In genomic region chr9:108564131-108564530, GRCm38 (mm10) we compare ENCODE assay signal across 26 mouse cellular contexts. TPM values are rescaled to one million over a fixed set of nuclear protein-coding genes. Genes with fewer than 3 reads are reported as not detected.
DNase-seq lines count a peak whose midpoint lies in the region; ATAC-seq and TF ChIP-seq lines count a peak whose summit lies in the region.
"Had no signal": no experiment of that assay in that cellular context is flagged by ENCODE, and none has a peak within 500 bp of the region (broad histone marks: within the 10 kb centered on the region; RNA-seq: fewer than 3 reads in every experiment).

No protein-coding gene starts in this region.

- H3K79me2 ChIP-seq in MEL (ENCODE audit: control insufficient read depth, insufficient read depth, low read length, poor library complexity), result peaks cover 38% of the 10 kb centered on the region

- H3K9ac ChIP-seq in hindbrain, embryonic 11.5 days (ENCODE audit: low read depth, low read length), result no peak overlapping the region
- no peak overlapping the region for H3K9ac ChIP-seq in MEL (ENCODE audit: control insufficient read depth, low read depth, low read length, poor library complexity, severe bottlenecking)
- no peak overlapping the region for H3K9ac ChIP-seq in kidney, embryonic 16.5 days (replicated peaks; ENCODE audit: low read length)
- H3K9ac ChIP-seq: heart, embryonic 15.5 days; kidney, embryonic 15.5 days; limb, embryonic 13.5 days; neural tube, embryonic 12.5 days; stomach, embryonic 15.5 days had no signal

- H3K4me3 ChIP-seq in hindbrain, embryonic 10.5 days, result 0 out of 2 replicates have a peak overlapping the region, but pooled peaks have one; percentile 9
- no peak overlapping the region for H3K4me3 ChIP-seq in hindbrain, embryonic 11.5 days (ENCODE audit: low read depth, low read length)
- no peak overlapping the region for H3K4me3 ChIP-seq in MEL (ENCODE audit: control insufficient read depth in 1 of 2, insufficient read depth in 1 of 2, low read depth in 2 of 2, low read length in 2 of 2)
- no peak overlapping the region for H3K4me3 ChIP-seq in kidney, embryonic 16.5 days (ENCODE audit: low read length)
- no peak overlapping the region for H3K4me3 ChIP-seq in thymus, adult 2 months (ENCODE audit: control insufficient read depth, insufficient read depth, low read length)
- H3K4me3 ChIP-seq: forebrain, embryonic 10.5 days; heart, embryonic 15.5 days; kidney, embryonic 15.5 days; limb, embryonic 13.5 days; megakaryocyte, embryonic 14.5 days; neural tube, embryonic 12.5 days; stomach, embryonic 15.5 days had no signal

- H3K27me3 ChIP-seq in hindbrain, embryonic 10.5 days (ENCODE audit: insufficient read depth, poor library complexity, severe bottlenecking), result no peaks in the 10 kb centered on the region
- H3K27me3 ChIP-seq in hindbrain, embryonic 11.5 days (ENCODE audit: control insufficient read depth, insufficient read depth, low read length), result no peaks in the 10 kb centered on the region
- no peaks in the 10 kb centered on the region for H3K27me3 ChIP-seq in MEL (ENCODE audit: control insufficient read depth in 1 of 2, insufficient read depth in 2 of 2, low read length in 2 of 2)
- H3K27me3 ChIP-seq in kidney, embryonic 16.5 days (ENCODE audit: insufficient read depth, low read length), result no peaks in the 10 kb centered on the region
- H3K27me3 ChIP-seq in thymus, adult 2 months (ENCODE audit: control insufficient read depth, insufficient read depth, low read length), result no peaks in the 10 kb centered on the region
- H3K27me3 ChIP-seq: heart, embryonic 15.5 days; kidney, embryonic 15.5 days; limb, embryonic 13.5 days; megakaryocyte, embryonic 14.5 days; neural tube, embryonic 12.5 days; Patski; stomach, embryonic 15.5 days had no signal

- TF ChIP-seq EP300 in MEL (IDR thresholded peaks at IDR 0.05; ENCODE audit: low read depth in 1 of 2, low read length in 2 of 2), result no peak

- TF ChIP-seq CTCF in MEL (IDR thresholded peaks at IDR 0.05 in 2 of 3, conservative IDR thresholded peaks at IDR 0.05 in 1 of 3; ENCODE audit: control insufficient read depth in 1 of 3, insufficient read depth in 1 of 3, low read depth in 2 of 3, low read length in 3 of 3, poor library complexity in 1 of 3, severe bottlenecking in 1 of 3), result no peak
- no peak for TF ChIP-seq CTCF in thymus, adult 2 months (IDR thresholded peaks at IDR 0.05; ENCODE audit: borderline replicate concordance, control insufficient read depth, extremely low read depth, insufficient read depth, low read length, poor library complexity)

- no peak for TF ChIP-seq RAD21 in MEL (IDR thresholded peaks at IDR 0.05; ENCODE audit: low read depth, low read length)

- no peak overlapping the region for H3K27ac ChIP-seq in hindbrain, embryonic 10.5 days
- H3K27ac ChIP-seq in hindbrain, embryonic 11.5 days (ENCODE audit: low read depth, low read length), result no peak overlapping the region
- no peak overlapping the region for H3K27ac ChIP-seq in MEL (ENCODE audit: control insufficient read depth, low read depth, low read length)
- no peak overlapping the region for H3K27ac ChIP-seq in kidney, embryonic 16.5 days (ENCODE audit: low read length)
- no peak overlapping the region for H3K27ac ChIP-seq in thymus, adult 2 months (ENCODE audit: control insufficient read depth, insufficient read depth, low read length)
- H3K27ac ChIP-seq: forebrain, embryonic 10.5 days; heart, embryonic 15.5 days; hindbrain, postnatal 0 days; kidney, embryonic 15.5 days; limb, embryonic 13.5 days; neural tube, embryonic 12.5 days; stomach, embryonic 15.5 days had no signal

- H3K4me2 ChIP-seq in hindbrain, embryonic 11.5 days (replicated peaks; ENCODE audit: low read depth, low read length), result no peak overlapping the region
- no peak overlapping the region for H3K4me2 ChIP-seq in kidney, embryonic 16.5 days (replicated peaks; ENCODE audit: low read depth, low read length)
- H3K4me2 ChIP-seq: heart, embryonic 15.5 days; kidney, embryonic 15.5 days; limb, embryonic 13.5 days; neural tube, embryonic 12.5 days; stomach, embryonic 15.5 days had no signal

- no peak for DNase-seq in hindbrain, embryonic 10.5 days (ENCODE audit: low spot score)
- DNase-seq in hindbrain, embryonic 11.5 days (ENCODE audit: low spot score), result no peak
- peak; percentile 62 for DNase-seq in MEL (ENCODE audit: low read depth, low spot score)
- DNase-seq in liver, result peak; percentile 42
- DNase-seq in thymus, adult 2 months, result no peak
- DNase-seq: adrenal gland, adult 2 months; gastrocnemius, postnatal 14 days; kidney, adult 11 months; kidney, postnatal 4 days; layer of hippocampus, adult 9-11 months; lung, adult 2 months; lung, postnatal 14 days; midbrain, embryonic 14.5 days; right cerebral cortex, postnatal 4 days had no signal

- peaks cover 48% of the 10 kb centered on the region for H3K4me1 ChIP-seq in hindbrain, embryonic 10.5 days (replicated peaks)
- peaks cover 12% of the 10 kb centered on the region for H3K4me1 ChIP-seq in hindbrain, embryonic 11.5 days (replicated peaks; ENCODE audit: control insufficient read depth, insufficient read depth, low read length)
- peaks cover 0 to 42% of the 10 kb centered on the region in 2 experiments; a peak in 3 of 4 replicates for H3K4me1 ChIP-seq in MEL (ENCODE audit: control insufficient read depth in 1 of 2, insufficient read depth in 2 of 2, low read length in 2 of 2)
- H3K4me1 ChIP-seq in kidney, embryonic 16.5 days (ENCODE audit: insufficient read depth, low read length), result peaks cover 32% of the 10 kb centered on the region
- peaks cover 23% of the 10 kb centered on the region for H3K4me1 ChIP-seq in thymus, adult 2 months (replicated peaks; ENCODE audit: control insufficient read depth, insufficient read depth, low read length)

- WGBS in hindbrain, embryonic 10.5 days, result 88% methylated on average over 7 of the region's 7 CpGs
- WGBS in hindbrain, embryonic 11.5 days, result 91% methylated on average over 7 of the region's 7 CpGs
- WGBS in kidney, embryonic 16.5 days, result 83% methylated on average over 7 of the region's 7 CpGs
- WGBS in thymus, adult 2 months, result 91% methylated on average over 7 of the region's 7 CpGs

- TF ChIP-seq POLR2A in MEL (IDR thresholded peaks at IDR 0.05; ENCODE audit: control insufficient read depth in 1 of 2, insufficient read depth in 1 of 2, low read depth in 1 of 2, low read length in 2 of 2, poor library complexity in 1 of 2), result no peak
- TF ChIP-seq POLR2A in thymus, adult 2 months (IDR thresholded peaks at IDR 0.05; ENCODE audit: control insufficient read depth, extremely low read depth, insufficient read depth, low read length, poor library complexity), result no peak

- no peak for ATAC-seq in hindbrain, embryonic 11.5 days (ENCODE audit: low FRiP score)
- 0 out of 2 replicates have a peak, but pooled peaks have one; percentile 6 for ATAC-seq in megakaryocyte-erythroid progenitor cell, adult 5-6 weeks (replicated peaks; ENCODE audit: low FRiP score, low TSS enrichment, poor library complexity, severe bottlenecking)
- ATAC-seq in kidney, embryonic 16.5 days (ENCODE audit: low FRiP score, low TSS enrichment), result no peak
- ATAC-seq: forebrain, embryonic 16.5 days; hindbrain, postnatal 0 days; Patski had no signal

- peaks cover 55% of the 10 kb centered on the region for H3K36me3 ChIP-seq in hindbrain, embryonic 10.5 days
- H3K36me3 ChIP-seq in hindbrain, embryonic 11.5 days (ENCODE audit: control insufficient read depth, insufficient read depth, low read length), result peaks cover 5% of the 10 kb centered on the region; the same call in 1 of the 2 replicates
- H3K36me3 ChIP-seq in MEL (ENCODE audit: control insufficient read depth in 1 of 2, insufficient read depth in 2 of 2, low read length in 2 of 2), result peaks cover 7 to 35% of the 10 kb centered on the region in 2 experiments
- H3K36me3 ChIP-seq in kidney, embryonic 16.5 days (ENCODE audit: insufficient read depth, low read length), result peaks cover 45% of the 10 kb centered on the region
- peaks cover 8% of the 10 kb centered on the region for H3K36me3 ChIP-seq in thymus, adult 2 months (ENCODE audit: control insufficient read depth, insufficient read depth, low read length)

- no peaks in the 10 kb centered on the region for H3K9me3 ChIP-seq in hindbrain, embryonic 10.5 days
- H3K9me3 ChIP-seq in hindbrain, embryonic 11.5 days (ENCODE audit: control insufficient read depth, low read length), result no peaks in the 10 kb centered on the region
- H3K9me3 ChIP-seq in MEL (replicated peaks; ENCODE audit: insufficient read depth, low read length), result no peaks in the 10 kb centered on the region
- H3K9me3 ChIP-seq in kidney, embryonic 16.5 days (ENCODE audit: low read length), result no peaks in the 10 kb centered on the region
- H3K9me3 ChIP-seq: forebrain, embryonic 10.5 days; heart, embryonic 15.5 days; kidney, embryonic 15.5 days; limb, embryonic 13.5 days; megakaryocyte, embryonic 14.5 days; neural tube, embryonic 12.5 days; stomach, embryonic 15.5 days had no signal

RNA-seq across cellular contexts. Expression of gene Ndufaf3, which starts 3.1 kb away (rescaled TPM):
- 57.0 and 69.3 TPM in 2 replicates for polyA plus RNA-seq in hindbrain, embryonic 10.5 days (2016; fragmentation: Nextera tagmentation; extraction: Ambion mirVana)
- 58.8 and 59.4 TPM in 2 replicates for polyA plus RNA-seq in hindbrain, embryonic 11.5 days (2014; fragmentation: Nextera tagmentation; extraction: Ambion mirVana)
- total RNA-seq in MEL (2012; rRNA removed), result 38.0 and 42.7 TPM in 2 replicates
- polyA plus RNA-seq in MEL (2012; ENCODE audit: insufficient read depth in 1 of 2, insufficient read length in 2 of 2, low read depth in 1 of 2, low replicate concordance in 2 of 2, missing spikeins in 1 of 2), result 10 to 100 TPM in 1 of 2 experiments, not detected in 1; 66.8 TPM
- total RNA-seq in megakaryocyte-erythroid progenitor cell, adult 5-6 weeks (2014; fragmentation: Nextera tagmentation), result 21.9 and 31.1 TPM in 2 replicates
- total RNA-seq in megakaryocyte-erythroid progenitor cell, adult 5-6 weeks (2017), result 14.1 and 28.7 TPM in 2 replicates
- 47.6 and 48.6 TPM in 2 replicates for polyA plus RNA-seq in kidney, embryonic 16.5 days (2015; fragmentation: Nextera tagmentation; extraction: Ambion mirVana)
- 65.5 and 74.2 TPM in 2 replicates for polyA plus RNA-seq in thymus, adult 2 months (2012; rRNA removed)

RNA-seq across cellular contexts. Expression of gene Impdh2, which starts 4.0 kb away (rescaled TPM):
- 185 and 214 TPM in 2 replicates for polyA plus RNA-seq in hindbrain, embryonic 10.5 days (2016; fragmentation: Nextera tagmentation; extraction: Ambion mirVana)
- polyA plus RNA-seq in hindbrain, embryonic 11.5 days (2014; fragmentation: Nextera tagmentation; extraction: Ambion mirVana), result 163 and 169 TPM in 2 replicates
- total RNA-seq in MEL (2012; rRNA removed), result 488 and 550 TPM in 2 replicates
- 100 to 1,000 TPM in 1 of 2 experiments, not detected in 1; 519 TPM for polyA plus RNA-seq in MEL (2012; ENCODE audit: insufficient read depth in 1 of 2, insufficient read length in 2 of 2, low read depth in 1 of 2, low replicate concordance in 2 of 2, missing spikeins in 1 of 2)
- 430 and 507 TPM in 2 replicates for total RNA-seq in megakaryocyte-erythroid progenitor cell, adult 5-6 weeks (2014; fragmentation: Nextera tagmentation)
- 413 and 539 TPM in 2 replicates for total RNA-seq in megakaryocyte-erythroid progenitor cell, adult 5-6 weeks (2017)
- 188 and 198 TPM in 2 replicates for polyA plus RNA-seq in kidney, embryonic 16.5 days (2015; fragmentation: Nextera tagmentation; extraction: Ambion mirVana)
- polyA plus RNA-seq in thymus, adult 2 months (2012; rRNA removed), result 160 and 200 TPM in 2 replicates

RNA-seq across cellular contexts. Expression of gene Dalrd3, which starts 5.6 kb away (rescaled TPM):
- 169 and 222 TPM in 2 replicates for polyA plus RNA-seq in hindbrain, embryonic 10.5 days (2016; fragmentation: Nextera tagmentation; extraction: Ambion mirVana)
- polyA plus RNA-seq in hindbrain, embryonic 11.5 days (2014; fragmentation: Nextera tagmentation; extraction: Ambion mirVana), result 175 and 177 TPM in 2 replicates
- total RNA-seq in MEL (2012; rRNA removed), result 64.9 and 85.8 TPM in 2 replicates
- polyA plus RNA-seq in MEL (2012; ENCODE audit: insufficient read depth in 1 of 2, insufficient read length in 2 of 2, low read depth in 1 of 2, low replicate concordance in 2 of 2, missing spikeins in 1 of 2), result 100 to 1,000 TPM in 1 of 2 experiments, not detected in 1; 126 TPM
- total RNA-seq in megakaryocyte-erythroid progenitor cell, adult 5-6 weeks (2014; fragmentation: Nextera tagmentation), result 119 and 182 TPM in 2 replicates
- 27.5 and 61.0 TPM in 2 replicates for total RNA-seq in megakaryocyte-erythroid progenitor cell, adult 5-6 weeks (2017)
- 200 TPM in 2 replicates for polyA plus RNA-seq in kidney, embryonic 16.5 days (2015; fragmentation: Nextera tagmentation; extraction: Ambion mirVana)
- 418 and 504 TPM in 2 replicates for polyA plus RNA-seq in thymus, adult 2 months (2012; rRNA removed)

RNA-seq across cellular contexts. Expression of gene Wdr6, which starts 14.4 kb away (rescaled TPM):
- polyA plus RNA-seq in hindbrain, embryonic 10.5 days (2016; fragmentation: Nextera tagmentation; extraction: Ambion mirVana), result 166 and 233 TPM in 2 replicates
- polyA plus RNA-seq in hindbrain, embryonic 11.5 days (2014; fragmentation: Nextera tagmentation; extraction: Ambion mirVana), result 114 and 124 TPM in 2 replicates
- total RNA-seq in MEL (2012; rRNA removed), result 43.2 and 43.5 TPM in 2 replicates
- 10 to 100 TPM in 1 of 2 experiments, not detected in 1; 44.9 TPM for polyA plus RNA-seq in MEL (2012; ENCODE audit: insufficient read depth in 1 of 2, insufficient read length in 2 of 2, low read depth in 1 of 2, low replicate concordance in 2 of 2, missing spikeins in 1 of 2)
- 33.2 and 34.7 TPM in 2 replicates for total RNA-seq in megakaryocyte-erythroid progenitor cell, adult 5-6 weeks (2014; fragmentation: Nextera tagmentation)
- 25.8 and 26.8 TPM in 2 replicates for total RNA-seq in megakaryocyte-erythroid progenitor cell, adult 5-6 weeks (2017)
- polyA plus RNA-seq in kidney, embryonic 16.5 days (2015; fragmentation: Nextera tagmentation; extraction: Ambion mirVana), result 148 and 150 TPM in 2 replicates
- 106 and 112 TPM in 2 replicates for polyA plus RNA-seq in thymus, adult 2 months (2012; rRNA removed)

RNA-seq across cellular contexts. Expression of gene P4htm, which starts 33.3 kb away (rescaled TPM):
- polyA plus RNA-seq in hindbrain, embryonic 10.5 days (2016; fragmentation: Nextera tagmentation; extraction: Ambion mirVana), result 7.3 and 12.2 TPM in 2 replicates
- 6.7 and 8.6 TPM in 2 replicates for polyA plus RNA-seq in hindbrain, embryonic 11.5 days (2014; fragmentation: Nextera tagmentation; extraction: Ambion mirVana)
- total RNA-seq in MEL (2012; rRNA removed), result 0.08 and 0.10 TPM in 2 replicates
- under 1 TPM in 1 of 2 experiments, not detected in 1; 0.22 TPM for polyA plus RNA-seq in MEL (2012; ENCODE audit: insufficient read depth in 1 of 2, insufficient read length in 2 of 2, low read depth in 1 of 2, low replicate concordance in 2 of 2, missing spikeins in 1 of 2)
- total RNA-seq in megakaryocyte-erythroid progenitor cell, adult 5-6 weeks (2014; fragmentation: Nextera tagmentation), result 2.6 and 3.2 TPM in 2 replicates
- total RNA-seq in megakaryocyte-erythroid progenitor cell, adult 5-6 weeks (2017), result 1.5 TPM in 1 of 2 replicates, not detected in the other
- 10.8 and 11.0 TPM in 2 replicates for polyA plus RNA-seq in kidney, embryonic 16.5 days (2015; fragmentation: Nextera tagmentation; extraction: Ambion mirVana)
- 6.6 and 10.5 TPM in 2 replicates for polyA plus RNA-seq in thymus, adult 2 months (2012; rRNA removed)

Comparison
In these comparisons a context has a peak if more than half of its experiments do, and no peak if none do; other contexts are left out.
1. DNase-seq: peak in MEL (single experiment) and liver (single experiment); none in hindbrain, embryonic 10.5 days (single experiment), hindbrain, embryonic 11.5 days (single experiment) and thymus, adult 2 months (single experiment).